Mouse (Mus musculus): ENCODE measurements around the gene Nf2.

- TF ChIP-seq CTCF (IDR thresholded peaks at IDR 0.05; ENCODE audit: borderline replicate concordance, insufficient read depth, low read length) (no peak), POLR2A (IDR thresholded peaks at IDR 0.05; ENCODE audit: low read depth, low read length) (no peak)
Measured at GRCm38 (mm10) chr11:4740785-4741184, 108.6 kb downstream of the Nf2 start.
